Mouse (Mus musculus) ES-Bruce4 (cell line): Measurements from ENCODE around the gene Pfkfb3. TPM values are rescaled to one million over a fixed set of nuclear protein-coding genes. Genes with fewer than 3 reads are reported as not detected.

Source experiments
- H3K27ac ChIP-seq: 2 replicates; pipeline ENCODE4 v1.5.1; 2012; ENCODE audit warnings: low read length, inconsistent platforms; ENCODE audit not compliant: insufficient read depth
- H3K27me3 ChIP-seq: 2 replicates; pipeline ENCODE4 v1.6.1; 2012; ENCODE audit warnings: mild to moderate bottlenecking, low read length, inconsistent platforms; ENCODE audit not compliant: control insufficient read depth, poor library complexity, insufficient read depth, severe bottlenecking
- H3K36me3 ChIP-seq: 2 replicates; pipeline ENCODE4 v1.6.1; 2012; ENCODE audit warnings: inconsistent platforms, mild to moderate bottlenecking, low read length, moderate library complexity; ENCODE audit not compliant: control insufficient read depth, poor library complexity, insufficient read depth, severe bottlenecking
- H3K4me1 ChIP-seq: one replicate; pipeline ENCODE4 v1.8.1; 2011; ENCODE audit warnings: low read length; ENCODE audit not compliant: control insufficient read depth, insufficient read depth
- H3K4me3 ChIP-seq: 2 replicates; pipeline ENCODE4 v1.5.1; 2011; ENCODE audit warnings: low read depth, mild to moderate bottlenecking, low read length
- H3K9ac ChIP-seq: 2 replicates; pipeline ENCODE4 v1.6.1; 2012; ENCODE audit warnings: low read depth, mild to moderate bottlenecking, inconsistent platforms; ENCODE audit not compliant: poor library complexity, severe bottlenecking
- H3K9me3 ChIP-seq: replicated peaks from 2 replicates; pipeline ENCODE4 v1.6.1; 2012; ENCODE audit warnings: mild to moderate bottlenecking, low read length, inconsistent platforms; ENCODE audit not compliant: control insufficient read depth, poor library complexity, insufficient read depth, severe bottlenecking
- CTCF ChIP-seq: IDR thresholded peaks from one replicate; pipeline ENCODE4 v1.8.1; 2011; ENCODE audit warnings: low read depth, low read length
- EP300 ChIP-seq: IDR thresholded peaks from 2 replicates; pipeline ENCODE4 v1.6.1; 2011; ENCODE audit warnings: low read depth, low read length; ENCODE audit not compliant: insufficient read depth
- POLR2A ChIP-seq: IDR thresholded peaks from one replicate; pipeline ENCODE4 v1.8.1; 2011; ENCODE audit warnings: low read length; ENCODE audit not compliant: insufficient read depth
- polyA plus RNA-seq: library from polyadenylated mRNA; stranded (reverse); fragments of >200 nt; gene quantifications from 2 replicates; pipeline ENCODE4 v1.2.4, GENCODE M21; 2011; ENCODE audit warnings: low read depth; ENCODE audit not compliant: missing spikeins, insufficient read depth, insufficient read length

The Pfkfb3 gene
- polyA plus RNA-seq, 1 experiment, result 73.8 TPM

DNA sequence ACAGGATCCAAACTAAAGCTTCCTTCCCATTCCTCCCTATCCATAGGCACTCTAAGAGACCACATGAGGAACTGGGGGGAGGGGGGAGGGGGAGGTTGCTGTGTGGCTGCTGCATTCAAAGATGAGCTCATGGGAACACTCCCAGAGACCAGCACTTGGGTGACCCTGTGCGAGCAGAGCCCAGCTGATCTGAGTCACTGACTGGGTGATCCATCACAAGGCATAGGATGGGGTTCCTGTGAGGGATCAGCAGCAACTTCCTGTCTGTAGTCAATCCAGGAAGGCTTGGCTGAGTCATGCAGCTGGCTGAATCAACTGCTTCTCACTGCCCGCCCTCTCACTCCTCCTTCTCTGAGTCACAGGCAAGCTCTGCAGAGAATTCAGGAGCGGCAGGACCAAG lies 124.3 kb downstream of the Pfkfb3 start:
- H3K27me3 ChIP-seq, result no peaks in the 10 kb centered on the region
- no peak overlapping the region for H3K27ac ChIP-seq
- no peaks in the 10 kb centered on the region for H3K9me3 ChIP-seq
- no peaks in the 10 kb centered on the region for H3K36me3 ChIP-seq
- no peak overlapping the region for H3K4me3 ChIP-seq
- peaks cover 2% of the 10 kb centered on the region for H3K4me1 ChIP-seq
- TF ChIP-seq EP300 (no peak), CTCF (no peak)
- H3K9ac ChIP-seq, result no peak overlapping the region

DNA sequence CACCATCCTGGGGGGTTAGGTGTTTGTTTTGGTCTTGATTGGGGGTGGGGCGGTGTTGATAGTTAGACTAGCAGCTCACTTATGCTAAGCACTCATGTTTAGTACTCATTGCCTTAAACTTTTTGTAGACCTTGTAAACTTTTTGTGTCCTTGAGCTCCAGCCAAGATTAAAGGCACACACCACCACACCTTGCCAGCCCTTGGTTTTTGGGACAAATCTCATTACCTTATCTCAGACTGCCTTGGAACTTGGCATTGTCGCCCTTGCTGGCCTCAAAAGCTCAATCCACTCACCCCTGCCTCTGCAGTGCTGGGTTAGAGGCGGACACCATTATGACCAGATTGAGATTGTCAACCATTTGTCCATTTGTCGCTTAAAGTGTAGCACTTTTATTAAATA lies 125.3 kb downstream of the Pfkfb3 start:
- Histone ChIP-seq H3K27ac (no peak overlapping the region), H3K36me3 (no peaks in the 10 kb centered on the region), H3K4me1 (peaks cover 2% of the 10 kb centered on the region), H3K9ac (no peak overlapping the region), H3K9me3 (no peaks in the 10 kb centered on the region), H3K4me3 (no peak overlapping the region), H3K27me3 (no peaks in the 10 kb centered on the region)
- TF ChIP-seq EP300 (no peak), CTCF (no peak), POLR2A (no peak)

DNA sequence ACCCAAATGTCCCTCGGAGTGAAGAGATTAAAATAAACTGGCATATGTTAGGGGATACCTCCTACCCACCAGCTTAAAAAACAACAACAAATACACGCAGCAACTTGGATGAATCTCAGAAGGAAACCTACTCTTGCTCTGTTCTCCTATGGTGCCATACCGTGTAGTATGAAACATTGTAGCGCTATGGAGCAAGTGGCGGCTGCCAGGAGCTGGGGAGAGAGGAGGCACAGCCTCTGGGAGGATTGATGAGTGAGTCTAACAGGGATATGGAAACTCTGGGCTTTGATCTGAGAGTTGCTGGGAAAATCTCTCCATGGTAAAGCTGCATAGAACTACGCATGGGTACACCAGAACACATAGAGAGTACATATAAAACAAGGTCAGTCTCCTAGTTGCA lies 126.3 kb downstream of the Pfkfb3 start:
- peaks cover 2% of the 10 kb centered on the region for H3K4me1 ChIP-seq

DNA sequence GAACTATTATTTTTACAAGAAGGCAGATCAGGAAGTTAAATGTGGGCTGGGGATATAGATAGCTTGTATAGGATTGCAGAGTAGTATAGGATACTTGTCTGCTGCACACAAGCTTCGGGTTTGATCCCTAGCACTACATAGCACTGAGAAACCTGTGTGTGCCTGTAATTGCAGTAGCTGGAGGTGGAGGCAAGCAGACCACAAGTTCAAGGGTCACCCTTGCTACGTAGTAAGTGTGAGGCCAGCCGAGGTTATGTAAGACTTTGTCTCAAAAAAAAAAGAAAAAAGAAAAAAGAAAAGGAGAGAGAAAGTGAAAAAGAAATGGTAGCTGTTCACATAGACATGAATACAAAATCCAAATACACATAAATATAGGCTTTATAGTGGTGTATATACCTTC lies 127.5 kb downstream of the Pfkfb3 start:
- Histone ChIP-seq H3K27me3 (no peaks in the 10 kb centered on the region), H3K27ac (no peak overlapping the region), H3K4me3 (no peak overlapping the region), H3K4me1 (peaks cover 2% of the 10 kb centered on the region), H3K9me3 (no peaks in the 10 kb centered on the region), H3K36me3 (no peaks in the 10 kb centered on the region), H3K9ac (no peak overlapping the region)
- TF ChIP-seq POLR2A, result no peak
- no peak for TF ChIP-seq CTCF
- TF ChIP-seq EP300, result no peak

More for the DNA sequence above, 126.3 kb downstream of the Pfkfb3 start:
- Histone ChIP-seq H3K4me3 (no peak overlapping the region), H3K27me3 (no peaks in the 10 kb centered on the region), H3K9ac (no peak overlapping the region), H3K36me3 (no peaks in the 10 kb centered on the region), H3K9me3 (no peaks in the 10 kb centered on the region), H3K27ac (no peak overlapping the region)
- TF ChIP-seq CTCF, result no peak
- TF ChIP-seq EP300, result no peak
- no peak for TF ChIP-seq POLR2A

DNA sequence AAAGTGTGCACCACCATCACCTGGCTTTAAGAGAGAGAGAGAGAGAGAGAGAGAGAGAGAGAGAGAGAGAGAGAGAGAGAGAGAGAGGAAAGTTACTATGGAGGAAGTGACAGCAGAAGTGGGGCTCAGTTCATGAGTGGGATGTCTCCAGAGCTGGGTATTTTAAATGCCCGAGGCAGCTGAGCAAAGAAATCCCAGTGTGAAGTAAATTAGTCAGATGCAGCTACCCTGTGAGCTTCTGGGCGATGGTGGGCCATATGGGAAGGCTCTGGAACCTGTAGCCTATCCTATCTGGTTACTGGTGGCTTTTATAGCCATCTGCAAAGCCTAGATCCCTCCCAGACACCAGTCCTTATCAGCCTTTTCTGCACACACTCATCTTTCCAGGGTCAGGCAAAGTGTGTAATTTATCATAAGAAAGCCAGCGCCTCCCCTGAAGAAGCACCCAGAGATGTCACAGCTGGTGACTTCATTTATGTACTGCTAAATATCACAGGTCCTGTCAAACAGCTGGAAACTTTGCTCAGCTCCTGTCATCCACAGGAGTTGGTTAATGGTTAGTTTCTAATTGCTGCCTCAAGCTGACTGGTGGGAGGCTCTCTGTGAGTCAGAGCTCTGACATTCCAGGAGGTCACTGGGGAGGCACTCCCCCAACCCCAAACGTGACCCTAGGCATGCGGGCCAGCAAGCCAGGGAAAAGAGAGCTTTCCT lies 128.3 kb downstream of the Pfkfb3 start:
- Histone ChIP-seq H3K36me3 (no peaks in the 10 kb centered on the region), H3K4me1 (no peaks in the 10 kb centered on the region), H3K9ac (no peak overlapping the region), H3K9me3 (no peaks in the 10 kb centered on the region), H3K27me3 (no peaks in the 10 kb centered on the region), H3K4me3 (no peak overlapping the region), H3K27ac (no peak overlapping the region)
- TF ChIP-seq POLR2A (no peak), EP300 (no peak), CTCF (no peak)

DNA sequence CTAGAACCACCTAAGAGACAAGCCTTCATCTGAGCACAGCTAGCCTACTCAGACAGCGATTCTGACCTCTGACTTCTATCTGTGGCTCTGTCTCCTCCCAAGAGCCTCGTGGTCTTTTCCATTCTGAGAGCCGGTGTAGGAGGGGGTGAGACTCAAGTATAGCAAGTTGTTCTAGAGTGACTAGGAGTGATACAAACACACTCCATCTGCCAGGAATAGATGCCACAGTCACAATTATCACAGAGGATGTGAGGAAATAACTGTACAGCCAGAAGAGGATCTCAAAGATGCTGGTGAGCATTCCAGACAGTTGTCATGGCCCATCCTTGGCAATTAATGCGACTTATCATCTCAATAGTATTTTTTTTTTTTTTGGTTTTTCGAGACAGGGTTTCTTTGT lies 129.6 kb downstream of the Pfkfb3 start:
- Histone ChIP-seq H3K9me3 (no peaks in the 10 kb centered on the region), H3K36me3 (no peaks in the 10 kb centered on the region), H3K27ac (no peak overlapping the region), H3K4me1 (no peaks in the 10 kb centered on the region), H3K4me3 (no peak overlapping the region), H3K27me3 (no peaks in the 10 kb centered on the region), H3K9ac (no peak overlapping the region)
- TF ChIP-seq EP300 (no peak), POLR2A (no peak), CTCF (no peak)
